Mouse (Mus musculus) kidney, embryonic 16.5 days (tissue): Measurements from ENCODE around the gene Ntrk1. TPM values are rescaled to one million over a fixed set of nuclear protein-coding genes. Genes with fewer than 3 reads are reported as not detected.

Experiments used
- polyA plus RNA-seq: library from polyadenylated mRNA; unstranded; fragments of >200 nt; fragmentation: Nextera tagmentation; extraction: Ambion mirVana; gene quantifications from 2 replicates; pipeline ENCODE4 v1.2.1, GENCODE M21; 2015

The Ntrk1 gene
- polyA plus RNA-seq, 1 experiment from 2014 or later: 6.4 TPM

Other genes starting within 250 kb of the Ntrk1 start
- gene Arhgef11, start 177.6 kb downstream of the Ntrk1 start, polyA plus RNA-seq: 17.3 and 18.1 TPM in 2 replicates
- 0.87 and 0.89 TPM in 2 replicates for gene Lrrc71, start 46.5 kb downstream of the Ntrk1 start, polyA plus RNA-seq
- gene Insrr, start 1.8 kb upstream of the Ntrk1 start, polyA plus RNA-seq: 2.7 and 2.8 TPM in 2 replicates
- 60.2 and 62.9 TPM in 2 replicates for gene Pear1, start 29.1 kb upstream of the Ntrk1 start, polyA plus RNA-seq
- 0.09 TPM in 1 of 2 replicates, not detected in the other for gene Sh2d2a, start 51.6 kb upstream of the Ntrk1 start, polyA plus RNA-seq
- gene Prcc, start 90.4 kb upstream of the Ntrk1 start, polyA plus RNA-seq: 13.3 and 13.8 TPM in 2 replicates
- gene Hdgf, start 111.2 kb upstream of the Ntrk1 start, polyA plus RNA-seq: 83.2 and 115 TPM in 2 replicates
- 76.1 and 80.1 TPM in 2 replicates for gene Mrpl24, start 124.3 kb upstream of the Ntrk1 start, polyA plus RNA-seq
- 60.2 and 68.7 TPM in 2 replicates for gene Isg20l2, start 135.2 kb upstream of the Ntrk1 start, polyA plus RNA-seq
- 19.9 and 22.7 TPM in 2 replicates for gene Rrnad1, start 135.6 kb upstream of the Ntrk1 start, polyA plus RNA-seq
- 62.0 and 67.8 TPM in 2 replicates for gene Crabp2, start 153.5 kb upstream of the Ntrk1 start, polyA plus RNA-seq
- 25.7 and 26.6 TPM in 2 replicates for gene Nes, start 175.9 kb upstream of the Ntrk1 start, polyA plus RNA-seq
- 0.10 TPM in 1 of 2 replicates, not detected in the other for gene Bcan, start 205.1 kb upstream of the Ntrk1 start, polyA plus RNA-seq
- 0.13 and 0.16 TPM in 2 replicates for gene Hapln2, start 232.4 kb upstream of the Ntrk1 start, polyA plus RNA-seq
- 35.2 and 42.8 TPM in 2 replicates for gene Gpatch4, start 247.9 kb upstream of the Ntrk1 start, polyA plus RNA-seq